Mouse (Mus musculus): ENCODE results near the gene Add3. TPM values are rescaled to one million over a fixed set of nuclear protein-coding genes. Genes with fewer than 3 reads are reported as not detected.

The Add3 gene
- total and polyA plus RNA-seq, 3 experiments: 14.0 to 52.9 TPM; not detected in 1

- H3K27ac ChIP-seq (ENCODE audit: control insufficient read depth, low read depth, low read length): peak overlapping the region; percentile 11
- H3K27me3 ChIP-seq (ENCODE audit: control insufficient read depth in 1 of 2, insufficient read depth in 2 of 2, low read length in 2 of 2): no peaks in the 10 kb centered on the region
- TF ChIP-seq ZMIZ1 (IDR thresholded peaks at IDR 0.05; ENCODE audit: low read depth, low read length): no peak
- no peak for TF ChIP-seq TCF12 (IDR thresholded peaks at IDR 0.05; ENCODE audit: low read depth, low read length)
- no peak for TF ChIP-seq RCOR1 (IDR thresholded peaks at IDR 0.05; ENCODE audit: low read depth, low read length)
- TF ChIP-seq GABPA (IDR thresholded peaks at IDR 0.05; ENCODE audit: low read depth, low read length): no peak
- TF ChIP-seq SMC3 (IDR thresholded peaks at IDR 0.05; ENCODE audit: low read depth, low read length): no peak
- no peak for TF ChIP-seq TBP (IDR thresholded peaks at IDR 0.05; ENCODE audit: low read depth, low read length)
- TF ChIP-seq HCFC1 (IDR thresholded peaks at IDR 0.05; ENCODE audit: low read depth, low read length): no peak
- no peak for TF ChIP-seq POLR2AphosphoS5 (IDR thresholded peaks at IDR 0.05; ENCODE audit: borderline replicate concordance, low read depth, low read length)
- TF ChIP-seq MXI1 (IDR thresholded peaks at IDR 0.05; ENCODE audit: low read depth, low read length): no peak
- no peak for TF ChIP-seq NRF1 (IDR thresholded peaks at IDR 0.05; ENCODE audit: insufficient read depth, low read depth, low read length, poor library complexity, severe bottlenecking)
- TF ChIP-seq UBTF (IDR thresholded peaks at IDR 0.05; ENCODE audit: borderline replicate concordance, insufficient read depth, low read depth, low read length): no peak
- TF ChIP-seq KAT2A (conservative IDR thresholded peaks at IDR 0.05; ENCODE audit: low read depth, low read length): no peak
- peaks cover 0 to 73% of the 10 kb centered on the region in 2 experiments; a peak in 2 of 4 replicates for H3K36me3 ChIP-seq (ENCODE audit: control insufficient read depth in 1 of 2, insufficient read depth in 2 of 2, low read length in 2 of 2)
- no peak for DNase-seq (ENCODE audit: low read depth, low spot score)
- H3K9me3 ChIP-seq (replicated peaks; ENCODE audit: insufficient read depth, low read length): no peaks in the 10 kb centered on the region
- H3K4me3 ChIP-seq (ENCODE audit: control insufficient read depth in 1 of 2, insufficient read depth in 1 of 2, low read depth in 2 of 2, low read length in 2 of 2): no peak overlapping the region
- no peak overlapping the region for H3K9ac ChIP-seq (ENCODE audit: control insufficient read depth, low read depth, low read length, poor library complexity, severe bottlenecking)
- H3K4me1 ChIP-seq (ENCODE audit: control insufficient read depth in 1 of 2, insufficient read depth in 2 of 2, low read length in 2 of 2): peaks cover 61 to 63% of the 10 kb centered on the region in 2 experiments
- H3K79me2 ChIP-seq (ENCODE audit: control insufficient read depth, insufficient read depth, low read length, poor library complexity): no peaks in the 10 kb centered on the region
Observed at GRCm38 (mm10) chr19:53188186-53188585, 47.9 kb downstream of the Add3 start.

- Histone ChIP-seq H3K27ac (ENCODE audit: control insufficient read depth, low read depth, low read length) (peak overlapping the region; percentile 26; the same call in 1 of the 2 replicates), H3K36me3 (ENCODE audit: control insufficient read depth in 1 of 2, insufficient read depth in 2 of 2, low read length in 2 of 2) (peaks cover 0 to 77% of the 10 kb centered on the region in 2 experiments; a peak in 2 of 4 replicates), H3K4me3 (ENCODE audit: control insufficient read depth in 1 of 2, insufficient read depth in 1 of 2, low read depth in 2 of 2, low read length in 2 of 2) (no peak overlapping the region), H3K9me3 (replicated peaks; ENCODE audit: insufficient read depth, low read length) (no peaks in the 10 kb centered on the region), H3K79me2 (ENCODE audit: control insufficient read depth, insufficient read depth, low read length, poor library complexity) (no peaks in the 10 kb centered on the region), H3K27me3 (ENCODE audit: control insufficient read depth in 1 of 2, insufficient read depth in 2 of 2, low read length in 2 of 2) (no peaks in the 10 kb centered on the region), H3K9ac (ENCODE audit: control insufficient read depth, low read depth, low read length, poor library complexity, severe bottlenecking) (no peak overlapping the region), H3K4me1 (ENCODE audit: control insufficient read depth in 1 of 2, insufficient read depth in 2 of 2, low read length in 2 of 2) (peaks cover 63 to 68% of the 10 kb centered on the region in 2 experiments)
- DNase-seq (ENCODE audit: low read depth, low spot score): peak; percentile 50
- TF ChIP-seq CTCF (IDR thresholded peaks at IDR 0.05 in 2 of 3, conservative IDR thresholded peaks at IDR 0.05 in 1 of 3; ENCODE audit: control insufficient read depth in 1 of 3, insufficient read depth in 1 of 3, low read depth in 2 of 3, low read length in 3 of 3, poor library complexity in 1 of 3, severe bottlenecking in 1 of 3) (no peak), MXI1 (IDR thresholded peaks at IDR 0.05; ENCODE audit: low read depth, low read length) (no peak), USF2 (IDR thresholded peaks at IDR 0.05; ENCODE audit: borderline replicate concordance in 1 of 2, insufficient read depth in 1 of 2, low read depth in 1 of 2, low read length in 2 of 2) (no peak), GABPA (IDR thresholded peaks at IDR 0.05; ENCODE audit: low read depth, low read length) (no peak), GATA1 (IDR thresholded peaks at IDR 0.05; ENCODE audit: low read depth, low read length) (no peak), CHD1 (IDR thresholded peaks at IDR 0.05; ENCODE audit: low read depth, low read length) (no peak), MAFK (IDR thresholded peaks at IDR 0.05; ENCODE audit: borderline replicate concordance, low read depth, low read length) (no peak), NELFE (IDR thresholded peaks at IDR 0.05; ENCODE audit: low read depth, low read length) (no peak), RAD21 (IDR thresholded peaks at IDR 0.05; ENCODE audit: low read depth, low read length) (no peak), ZC3H11A (IDR thresholded peaks at IDR 0.05; ENCODE audit: low read depth, low read length) (no peak), MAX (IDR thresholded peaks at IDR 0.05; ENCODE audit: low read length) (no peak), MEF2A (IDR thresholded peaks at IDR 0.05; ENCODE audit: extremely low read depth, insufficient replicate concordance, low read depth, low read length, poor library complexity, severe bottlenecking) (no peak), SMC3 (IDR thresholded peaks at IDR 0.05; ENCODE audit: low read depth, low read length) (no peak), ETS1 (IDR thresholded peaks at IDR 0.05; ENCODE audit: low read depth, low read length) (no peak; the same call in 1 of the 2 replicates), POLR2AphosphoS2 (IDR thresholded peaks at IDR 0.05; ENCODE audit: low read length) (no peak), MAZ (IDR thresholded peaks at IDR 0.05; ENCODE audit: low read depth, low read length) (no peak), NRF1 (IDR thresholded peaks at IDR 0.05; ENCODE audit: insufficient read depth, low read depth, low read length, poor library complexity, severe bottlenecking) (no peak)
Observed at GRCm38 (mm10) chr19:53188724-53189220, 48.5 kb downstream of the Add3 start.
